Mouse (Mus musculus) liver, embryonic 14.5 days (tissue): Measurements from ENCODE around the gene Pawr.

Source experiments
- CTCF ChIP-seq: IDR thresholded peaks from 2 replicates; pipeline ENCODE4 v1.5.1; 2016; ENCODE audit warnings: antibody characterized with exemption, low read depth, control low read depth
- EP300 ChIP-seq: IDR thresholded peaks from 2 replicates; pipeline ENCODE4 v1.6.1; 2016; ENCODE audit warnings: antibody characterized with exemption, low read depth

DNA sequence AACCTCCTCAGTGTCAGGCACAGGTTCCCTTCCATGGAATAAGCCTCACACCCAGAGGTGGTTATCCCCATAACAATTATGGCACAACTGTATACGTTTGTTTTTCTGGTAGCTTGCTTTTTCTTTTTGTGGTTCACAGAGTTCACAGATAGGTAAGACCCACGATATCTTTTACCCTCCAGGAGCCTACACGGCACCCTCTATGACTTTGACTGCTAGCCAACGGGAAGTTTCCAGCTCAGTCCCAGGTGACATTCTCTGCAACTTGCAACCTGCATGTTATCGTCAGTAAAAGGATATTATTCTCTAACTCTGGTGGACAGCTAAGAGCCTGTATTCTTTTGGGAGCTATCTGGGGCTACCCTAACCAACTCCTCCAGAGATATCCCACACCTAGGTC is 21.7 kb upstream of the Pawr start:
- TF ChIP-seq CTCF (no peak), EP300 (no peak)
